Mouse (Mus musculus) embryonic facial prominence, embryonic 15.5 days (tissue): Measurements from ENCODE around the gene Cntnap5c. TPM values are rescaled to one million over a fixed set of nuclear protein-coding genes. Genes with fewer than 3 reads are reported as not detected.

ENCODE experiments used
- ATAC-seq: fragments of 200-750 bp; cut with Nextera tagmentation; 2 replicates; pipeline ENCODE4 v1.8.0; 2017; ENCODE audit warnings: low read depth, moderate TSS enrichment; ENCODE audit not compliant: insufficient number of reproducible peaks, low FRiP score, low TSS enrichment
- H3K27ac ChIP-seq: fragments of 300-500 bp; sonication (generic); replicated peaks from 2 replicates; pipeline ENCODE4 v1.5.1; 2015; ENCODE audit warnings: mild to moderate bottlenecking, inconsistent platforms
- H3K27me3 ChIP-seq: fragments of 300-500 bp; sonication (generic); 2 replicates; pipeline ENCODE4 v1.6.1; 2015; ENCODE audit warnings: inconsistent platforms
- H3K36me3 ChIP-seq: fragments of 300-500 bp; sonication (generic); 2 replicates; pipeline ENCODE4 v1.6.1; 2015; ENCODE audit warnings: mild to moderate bottlenecking, inconsistent platforms
- H3K4me1 ChIP-seq: fragments of 300-500 bp; sonication (generic); 2 replicates; pipeline ENCODE4 v1.6.1; 2015; ENCODE audit warnings: inconsistent platforms
- H3K4me2 ChIP-seq: fragments of 300-500 bp; sonication (generic); replicated peaks from 2 replicates; pipeline ENCODE4 v1.6.1; 2015; ENCODE audit warnings: mild to moderate bottlenecking, inconsistent platforms
- H3K4me3 ChIP-seq: fragments of 300-500 bp; sonication (generic); replicated peaks from 2 replicates; pipeline ENCODE4 v1.5.1; 2015; ENCODE audit warnings: mild to moderate bottlenecking, inconsistent platforms
- H3K9ac ChIP-seq: fragments of 300-500 bp; sonication (generic); 2 replicates; pipeline ENCODE4 v1.6.1; 2015; ENCODE audit warnings: inconsistent platforms
- H3K9me3 ChIP-seq: fragments of 300-500 bp; sonication (generic); replicated peaks from 2 replicates; pipeline ENCODE4 v1.6.1; 2016; ENCODE audit warnings: inconsistent platforms
- WGBS: fragments of 180-500 bp; shearing (Covaris S2); methylation state at CpG from one replicate; pipeline ENCODE4 v1.1.7; 2015; 5-methylcytosine and 5-hydroxymethylcytosine counted together
- polyA plus RNA-seq: library from polyadenylated mRNA; unstranded; fragments of >200 nt; fragmentation: Nextera tagmentation; extraction: Ambion mirVana; gene quantifications from 2 replicates; pipeline ENCODE4 v1.2.1, GENCODE M21; 2015

Cntnap5c gene
- not detected in 2 replicates for polyA plus RNA-seq

- ATAC-seq: no peak
- no peaks in the 10 kb centered on the region for H3K27me3 ChIP-seq
- H3K9me3 ChIP-seq: no peaks in the 10 kb centered on the region
- no peak within 1 kb of the TSS for H3K4me3 ChIP-seq
- H3K4me1 ChIP-seq: peaks cover 4% of the 10 kb centered on the region; the same call in 1 of the 2 replicates
- H3K36me3 ChIP-seq: no peaks in the 10 kb centered on the region
- no peak within 1 kb of the TSS for H3K27ac ChIP-seq
- WGBS: 18% methylated on average over 26 of the region's 26 CpGs
- H3K4me2 ChIP-seq: no peak within 1 kb of the TSS
- no peak within 1 kb of the TSS for H3K9ac ChIP-seq
These were observed at the start of gene Cntnap5c for GRCm38 (mm10) chr17:57768622-57769610. TSS of gene Cntnap5c (plus strand) at chr17:57769570.

DNA sequence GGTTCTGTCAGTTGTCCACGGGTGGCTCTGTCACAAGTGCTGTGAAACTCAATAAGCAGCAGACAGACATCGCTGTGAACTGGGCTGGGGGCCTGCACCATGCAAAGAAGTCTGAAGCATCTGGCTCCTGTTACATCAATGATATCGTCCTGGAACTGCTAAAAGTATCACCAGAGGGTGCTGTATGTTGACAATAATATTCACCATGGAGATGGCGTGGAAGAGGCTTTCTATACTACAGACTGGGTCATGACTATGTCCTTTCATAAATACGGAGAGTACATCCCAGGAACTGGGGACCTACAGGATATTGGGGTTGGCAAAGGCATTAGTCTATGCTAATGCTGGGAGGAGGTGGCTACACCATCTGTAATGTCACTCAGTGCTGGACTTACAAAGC, 27.3 kb upstream of the Cntnap5c start, which contains the start of gene Gm21834:
Gene Gm21834, minus strand, starts transcription at position 101 of the 400 bp plus-strand sequence.
- no peak within 1 kb of the TSS for H3K9ac ChIP-seq
- no peak within 1 kb of the TSS for H3K4me3 ChIP-seq
- H3K4me1 ChIP-seq: no peaks in the 10 kb centered on the region
- WGBS: 84% methylated on average over 5 of the region's 5 CpGs
- no peak for ATAC-seq
- no peak within 1 kb of the TSS for H3K27ac ChIP-seq
- no peaks in the 10 kb centered on the region for H3K36me3 ChIP-seq
- H3K27me3 ChIP-seq: no peaks in the 10 kb centered on the region
- H3K9me3 ChIP-seq: no peaks in the 10 kb centered on the region
- H3K4me2 ChIP-seq: no peak within 1 kb of the TSS

- Histone ChIP-seq H3K4me3 (no peak overlapping the region), H3K4me2 (no peak overlapping the region), H3K4me1 (no peaks in the 10 kb centered on the region), H3K27me3 (no peaks in the 10 kb centered on the region), H3K9ac (no peak overlapping the region), H3K9me3 (no peaks in the 10 kb centered on the region), H3K27ac (no peak overlapping the region), H3K36me3 (no peaks in the 10 kb centered on the region)
- WGBS: 50% methylated on average over 1 of the region's 1 CpGs
- ATAC-seq: no peak
These were observed 11.3 kb upstream of the Cntnap5c start for GRCm38 (mm10) chr17:57758033-57758432.

GRCm38 (mm10) chr17:57767306-57767705, 2.1 kb upstream of the Cntnap5c start:
- Histone ChIP-seq H3K4me1 (peaks cover 4% of the 10 kb centered on the region; the same call in 1 of the 2 replicates), H3K36me3 (no peaks in the 10 kb centered on the region), H3K9me3 (no peaks in the 10 kb centered on the region), H3K4me2 (no peak overlapping the region), H3K27me3 (no peaks in the 10 kb centered on the region), H3K4me3 (no peak overlapping the region), H3K27ac (no peak overlapping the region), H3K9ac (no peak overlapping the region)
- ATAC-seq: no peak

GRCm38 (mm10) chr17:57770904-57771303, 1.5 kb downstream of the Cntnap5c start:
- no peaks in the 10 kb centered on the region for H3K27me3 ChIP-seq
- 11% methylated on average over 4 of the region's 4 CpGs for WGBS
- H3K4me1 ChIP-seq: peaks cover 4% of the 10 kb centered on the region; the same call in 1 of the 2 replicates
- H3K36me3 ChIP-seq: no peaks in the 10 kb centered on the region
- H3K4me3 ChIP-seq: no peak overlapping the region
- H3K27ac ChIP-seq: no peak overlapping the region
- no peaks in the 10 kb centered on the region for H3K9me3 ChIP-seq
- H3K4me2 ChIP-seq: no peak overlapping the region
- no peak overlapping the region for H3K9ac ChIP-seq
- no peak for ATAC-seq

DNA sequence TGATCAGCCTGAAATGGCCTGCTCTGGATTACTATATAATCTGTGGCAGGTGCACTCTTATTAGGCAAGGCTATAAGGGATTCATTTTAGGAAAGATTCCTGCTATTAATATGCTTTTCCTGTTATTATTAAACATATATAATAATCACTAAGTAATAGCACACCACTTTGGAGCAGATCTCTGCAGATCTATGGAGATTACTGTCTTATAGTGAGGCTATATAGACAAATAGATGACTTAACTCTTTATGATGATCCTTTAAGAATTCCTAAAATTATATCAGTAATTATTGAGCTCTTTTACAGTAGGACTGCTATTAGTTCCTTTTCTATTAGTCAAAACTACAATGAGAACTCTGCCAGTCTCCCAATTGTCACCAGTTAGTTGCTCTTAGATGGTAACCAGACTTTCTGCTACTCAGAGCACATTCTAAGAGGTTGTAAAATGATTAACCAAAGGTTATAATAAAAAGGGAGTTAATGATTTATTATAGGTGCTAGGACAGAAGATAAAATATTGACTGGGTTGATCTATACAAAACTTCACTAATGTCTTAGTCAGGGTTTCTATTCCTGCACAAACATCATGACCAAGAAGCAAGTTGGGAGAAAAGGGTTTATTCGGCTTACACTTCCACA, 18.9 kb downstream of the Cntnap5c start:
- Histone ChIP-seq H3K27ac (no peak overlapping the region), H3K4me1 (no peaks in the 10 kb centered on the region), H3K36me3 (no peaks in the 10 kb centered on the region), H3K4me2 (no peak overlapping the region), H3K4me3 (no peak overlapping the region), H3K27me3 (no peaks in the 10 kb centered on the region), H3K9ac (no peak overlapping the region), H3K9me3 (no peaks in the 10 kb centered on the region)
- WGBS: 81% methylated on average over 1 of the region's 1 CpGs
- no peak for ATAC-seq

GRCm38 (mm10) chr17:57795408-57795807, 26.0 kb downstream of the Cntnap5c start:
- H3K4me2 ChIP-seq: no peak overlapping the region
- no peak overlapping the region for H3K27ac ChIP-seq
- H3K9ac ChIP-seq: no peak overlapping the region
- no peaks in the 10 kb centered on the region for H3K27me3 ChIP-seq
- H3K4me3 ChIP-seq: no peak overlapping the region
- no peaks in the 10 kb centered on the region for H3K4me1 ChIP-seq
- H3K9me3 ChIP-seq: no peaks in the 10 kb centered on the region
- H3K36me3 ChIP-seq: no peaks in the 10 kb centered on the region
- WGBS: 69% methylated on average over 3 of the region's 3 CpGs
- no peak for ATAC-seq

GRCm38 (mm10) chr17:57796668-57797311, 27.4 kb downstream of the Cntnap5c start:
- ATAC-seq: no peak
- WGBS: 76% methylated on average over 3 of the region's 3 CpGs
- Histone ChIP-seq H3K27me3 (no peaks in the 10 kb centered on the region), H3K36me3 (no peaks in the 10 kb centered on the region), H3K27ac (no peak overlapping the region), H3K9ac (no peak overlapping the region), H3K4me1 (no peaks in the 10 kb centered on the region), H3K4me3 (no peak overlapping the region), H3K4me2 (no peak overlapping the region), H3K9me3 (no peaks in the 10 kb centered on the region)

GRCm38 (mm10) chr17:57799414-57799985, 30.1 kb downstream of the Cntnap5c start:
- H3K27me3 ChIP-seq: no peaks in the 10 kb centered on the region
- H3K4me1 ChIP-seq: no peaks in the 10 kb centered on the region
- H3K4me3 ChIP-seq: no peak overlapping the region
- H3K9me3 ChIP-seq: no peaks in the 10 kb centered on the region
- H3K9ac ChIP-seq: no peak overlapping the region
- H3K36me3 ChIP-seq: no peaks in the 10 kb centered on the region
- no peak overlapping the region for H3K27ac ChIP-seq
- no peak for ATAC-seq
- H3K4me2 ChIP-seq: no peak overlapping the region
- WGBS: 72% methylated on average over 3 of the region's 3 CpGs

DNA sequence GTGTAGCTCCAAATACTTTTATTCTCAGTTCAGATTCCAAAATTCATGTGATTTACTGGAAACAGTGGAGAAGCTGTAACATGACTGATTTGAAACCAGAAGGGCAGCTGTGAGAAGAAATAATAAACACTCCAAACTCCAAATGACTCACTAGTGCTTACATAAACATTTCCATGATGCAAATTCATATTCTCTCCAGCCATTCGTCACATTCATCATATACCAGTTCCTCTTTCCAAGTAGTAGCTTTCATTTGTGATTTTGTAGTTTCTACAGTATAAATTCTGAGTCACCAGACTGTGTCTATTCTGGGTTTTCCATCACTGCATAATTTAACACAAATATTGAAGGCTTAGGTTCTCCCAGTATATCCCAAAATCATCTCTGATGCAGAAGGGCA, 31.8 kb downstream of the Cntnap5c start:
- Histone ChIP-seq H3K36me3 (no peaks in the 10 kb centered on the region), H3K9ac (no peak overlapping the region), H3K4me2 (no peak overlapping the region), H3K9me3 (no peaks in the 10 kb centered on the region), H3K27ac (no peak overlapping the region), H3K4me3 (no peak overlapping the region), H3K4me1 (no peaks in the 10 kb centered on the region), H3K27me3 (no peaks in the 10 kb centered on the region)
- WGBS: 83% methylated on average over 1 of the region's 1 CpGs
- no peak for ATAC-seq
